Mouse (Mus musculus) C2C12 (cell line): ENCODE data around the gene Wfdc18. TPM values are rescaled to one million over a fixed set of nuclear protein-coding genes. Genes with fewer than 3 reads are reported as not detected.
A peak's percentile ranks its signal among the peaks of the same experiment; 100 is the strongest.

Experiments
- H3K27me3 ChIP-seq: one replicate; pipeline ENCODE4 v1.6.1; 2011; ENCODE audit not compliant: control insufficient read depth, insufficient read depth, insufficient read length
- H3K36me3 ChIP-seq: one replicate; pipeline ENCODE4 v1.6.1; 2011; ENCODE audit not compliant: control insufficient read depth, insufficient read depth
- H3K4me3 ChIP-seq: one replicate; pipeline ENCODE4 v1.5.1; 2011; ENCODE audit warnings: mild to moderate bottlenecking, control low read depth; ENCODE audit not compliant: poor library complexity, insufficient read depth, severe bottlenecking
- H3K79me2 ChIP-seq: one replicate; pipeline ENCODE4 v1.6.1; 2011; ENCODE audit not compliant: control insufficient read depth, insufficient read depth
- H3K79me3 ChIP-seq: one replicate; pipeline ENCODE4 v1.6.1; 2011; ENCODE audit warnings: low read depth, control low read depth
- H3ac ChIP-seq: one replicate; pipeline ENCODE3; 2011; ENCODE audit warnings: low read depth; ENCODE audit not compliant: control insufficient read depth, insufficient read length
- CEBPB ChIP-seq: IDR thresholded peaks from one replicate; pipeline ENCODE4 v1.6.1; 2011; ENCODE audit warnings: low read depth, mild to moderate bottlenecking, control low read depth, moderate library complexity
- CTCF ChIP-seq: IDR thresholded peaks from one replicate; pipeline ENCODE4 v1.5.1; 2011; ENCODE audit not compliant: control insufficient read depth, insufficient read depth, insufficient read length
- FOSL1 ChIP-seq: IDR thresholded peaks from one replicate; pipeline ENCODE4 v1.8.0; 2011; ENCODE audit warnings: mild to moderate bottlenecking, low read length; ENCODE audit not compliant: poor library complexity, insufficient read depth, severe bottlenecking
- MAX ChIP-seq: IDR thresholded peaks from one replicate; pipeline ENCODE4 v1.6.1; 2011; ENCODE audit warnings: mild to moderate bottlenecking, control low read depth
- MYOD1 ChIP-seq: IDR thresholded peaks from one replicate; pipeline ENCODE4 v1.6.1; 2011; ENCODE audit warnings: low read depth; ENCODE audit not compliant: control insufficient read depth, insufficient read length
- MYOG ChIP-seq: IDR thresholded peaks from one replicate; pipeline ENCODE4 v1.6.1; 2011; ENCODE audit not compliant: control insufficient read depth, insufficient read length; ENCODE audit errors: extremely low read depth
- USF1 ChIP-seq: IDR thresholded peaks from one replicate; pipeline ENCODE4 v1.6.1; 2011; ENCODE audit warnings: low read depth, mild to moderate bottlenecking, control low read depth, moderate library complexity
- polyA plus RNA-seq: library from polyadenylated mRNA; unstranded; fragments of >200 nt; fragmentation: generic; extraction: Trizol; gene quantifications from one replicate; pipeline ENCODE4 v1.2.1, GENCODE M21; 2012; ENCODE audit warnings: missing spikeins

The Wfdc18 gene
- polyA plus RNA-seq, 1 experiment: not detected

DNA sequence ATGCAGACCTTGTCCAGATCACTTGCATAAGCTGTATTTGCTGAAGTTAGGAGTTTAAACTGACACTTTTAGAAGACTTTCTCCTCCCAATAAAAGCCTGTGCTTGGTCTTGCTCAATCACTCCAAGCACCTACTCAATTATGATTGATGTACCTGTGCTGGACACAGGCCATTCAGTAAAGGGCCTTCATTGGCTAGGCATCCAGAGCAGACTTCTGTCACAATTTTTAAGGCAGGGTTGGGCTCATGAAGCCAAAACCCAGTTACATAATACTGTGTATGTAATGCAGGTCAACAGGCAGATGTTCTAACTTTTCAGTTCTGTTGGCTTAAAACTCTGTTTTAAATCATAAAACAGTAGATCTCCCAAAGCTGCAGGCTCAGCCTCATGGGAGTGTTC lies 12.0 kb downstream of the Wfdc18 start:
- no peaks in the 10 kb centered on the region for H3K79me2 ChIP-seq
- no peak overlapping the region for H3K4me3 ChIP-seq
- H3ac ChIP-seq: no peak overlapping the region
- TF ChIP-seq MYOG: no peak
- TF ChIP-seq MAX: no peak
- no peak for TF ChIP-seq CEBPB
- no peak for TF ChIP-seq MYOD1
- TF ChIP-seq FOSL1: no peak
- no peak for TF ChIP-seq CTCF
- TF ChIP-seq USF1: no peak
- H3K79me3 ChIP-seq: no peaks in the 10 kb centered on the region
- H3K27me3 ChIP-seq: no peaks in the 10 kb centered on the region
- no peaks in the 10 kb centered on the region for H3K36me3 ChIP-seq

DNA sequence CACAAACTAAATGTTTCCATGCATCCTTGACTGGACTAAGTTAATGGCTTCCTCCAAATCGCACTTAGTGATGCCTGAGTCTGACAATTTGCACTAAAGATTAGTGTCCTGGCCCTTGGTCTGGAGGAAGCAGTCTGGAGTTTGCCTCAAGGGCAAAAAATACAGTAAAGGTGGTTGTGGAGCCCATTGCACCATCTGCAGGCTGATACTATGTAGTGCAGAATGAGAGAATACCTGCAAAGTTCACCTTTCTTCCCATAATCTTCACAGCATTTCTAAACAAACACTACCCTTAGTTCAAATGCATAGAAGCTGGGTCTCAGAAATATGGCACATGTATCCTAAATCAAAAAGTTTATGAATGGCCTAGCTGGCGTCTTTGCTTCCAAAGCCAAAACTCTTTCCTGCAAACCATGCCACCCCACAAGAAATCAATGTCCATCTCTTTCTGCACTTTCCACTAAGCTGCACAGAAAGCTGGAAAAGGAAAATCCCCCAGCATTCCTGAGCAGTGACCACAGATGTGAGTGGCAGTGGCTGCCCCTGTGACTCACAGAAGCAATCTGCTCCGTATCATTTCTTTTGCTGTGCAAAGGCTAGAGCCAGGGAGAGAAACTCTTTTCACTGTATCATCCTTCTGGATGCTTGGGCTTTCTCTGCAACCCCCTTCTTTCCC lies 20.1 kb downstream of the Wfdc18 start:
- Histone ChIP-seq H3ac (no peak overlapping the region), H3K4me3 (no peak overlapping the region), H3K79me3 (no peaks in the 10 kb centered on the region), H3K79me2 (no peaks in the 10 kb centered on the region), H3K27me3 (no peaks in the 10 kb centered on the region), H3K36me3 (no peaks in the 10 kb centered on the region)
- TF ChIP-seq FOSL1 (peak; percentile 48), MYOD1 (no peak), USF1 (no peak)

DNA sequence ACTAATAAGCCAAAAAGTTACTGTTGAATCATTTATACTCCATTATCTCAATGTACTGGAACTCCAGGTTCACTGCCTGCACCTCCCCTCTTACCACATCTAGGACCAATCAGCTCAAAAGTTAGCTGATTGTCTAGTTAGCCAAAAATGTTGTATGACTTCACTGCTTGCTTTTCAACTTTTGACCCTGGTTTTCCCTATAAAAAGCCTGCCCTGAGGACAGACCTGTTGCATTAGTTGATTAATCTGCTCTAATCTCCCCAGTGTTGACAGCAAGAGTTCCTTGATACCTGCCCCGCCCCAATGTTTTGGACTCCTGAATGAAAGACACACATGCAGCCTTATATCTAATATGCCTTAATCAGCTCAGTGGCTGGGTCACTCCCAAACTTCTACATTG lies 22.3 kb downstream of the Wfdc18 start:
- Histone ChIP-seq H3K4me3 (no peak overlapping the region), H3K79me3 (no peaks in the 10 kb centered on the region), H3K27me3 (no peaks in the 10 kb centered on the region), H3K79me2 (no peaks in the 10 kb centered on the region), H3ac (no peak overlapping the region), H3K36me3 (no peaks in the 10 kb centered on the region)
- TF ChIP-seq CTCF (no peak), MYOG (no peak)

DNA sequence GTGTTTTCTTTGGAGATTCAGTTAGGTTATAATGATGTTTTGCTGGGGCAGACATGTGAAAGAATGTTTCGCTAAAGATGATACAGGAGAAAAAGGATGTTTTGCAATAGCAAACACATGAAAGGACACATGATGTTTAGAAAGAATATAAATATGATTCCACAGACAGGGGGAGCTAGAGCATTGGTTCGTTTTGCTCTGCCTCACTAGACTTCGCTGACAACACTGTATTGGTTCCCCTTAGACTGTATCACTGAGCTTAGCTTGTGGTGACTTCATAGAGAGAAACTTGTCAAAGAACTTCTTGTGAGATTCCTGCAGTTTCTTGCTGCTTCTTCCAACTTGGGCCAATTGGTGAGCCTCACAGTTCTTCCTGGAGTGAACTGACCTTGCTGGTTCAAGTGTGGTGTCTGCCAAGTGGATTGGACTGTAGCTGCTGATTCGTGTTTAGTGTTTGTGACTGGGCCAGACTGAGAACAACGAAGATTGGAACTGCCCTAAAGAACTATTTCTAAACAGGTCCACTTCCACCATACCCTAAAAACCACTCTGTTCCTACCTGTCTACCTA lies 24.3 kb downstream of the Wfdc18 start:
- TF ChIP-seq CEBPB: no peak
- TF ChIP-seq MAX: no peak
- TF ChIP-seq USF1: no peak
- no peak for TF ChIP-seq CTCF
- no peak for TF ChIP-seq MYOG
- no peak for TF ChIP-seq FOSL1
- no peak for TF ChIP-seq MYOD1
- H3K79me2 ChIP-seq: no peaks in the 10 kb centered on the region
- H3K36me3 ChIP-seq: no peaks in the 10 kb centered on the region
- H3K79me3 ChIP-seq: no peaks in the 10 kb centered on the region
- no peak overlapping the region for H3K4me3 ChIP-seq
- no peak overlapping the region for H3ac ChIP-seq
- H3K27me3 ChIP-seq: no peaks in the 10 kb centered on the region

DNA sequence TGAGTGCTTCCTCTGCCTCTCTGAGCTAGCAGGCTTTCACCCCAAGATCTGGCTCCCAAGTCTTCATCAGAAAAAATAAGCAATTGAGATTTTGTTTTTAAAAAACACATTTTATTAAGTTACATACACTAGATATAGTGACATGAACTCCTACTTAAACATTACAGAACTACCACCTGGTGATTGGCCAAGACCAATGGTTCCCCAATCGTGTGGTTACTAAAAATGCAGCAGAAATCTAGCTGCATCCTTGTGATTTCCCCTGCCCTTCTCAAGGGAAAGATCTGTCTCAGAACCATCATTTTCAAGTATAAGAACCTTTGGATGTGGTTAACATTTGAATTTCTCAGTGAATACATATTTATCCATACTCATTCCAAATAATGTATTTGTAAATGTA lies 25.4 kb downstream of the Wfdc18 start:
- no peaks in the 10 kb centered on the region for H3K27me3 ChIP-seq
- H3K79me2 ChIP-seq: no peaks in the 10 kb centered on the region
- H3ac ChIP-seq: no peak overlapping the region
- no peak for TF ChIP-seq MYOG
- TF ChIP-seq CTCF: no peak
- no peak for TF ChIP-seq USF1
- TF ChIP-seq FOSL1: no peak
- no peak for TF ChIP-seq CEBPB
- no peak for TF ChIP-seq MAX
- no peak overlapping the region for H3K4me3 ChIP-seq
- no peaks in the 10 kb centered on the region for H3K36me3 ChIP-seq
- H3K79me3 ChIP-seq: no peaks in the 10 kb centered on the region

DNA sequence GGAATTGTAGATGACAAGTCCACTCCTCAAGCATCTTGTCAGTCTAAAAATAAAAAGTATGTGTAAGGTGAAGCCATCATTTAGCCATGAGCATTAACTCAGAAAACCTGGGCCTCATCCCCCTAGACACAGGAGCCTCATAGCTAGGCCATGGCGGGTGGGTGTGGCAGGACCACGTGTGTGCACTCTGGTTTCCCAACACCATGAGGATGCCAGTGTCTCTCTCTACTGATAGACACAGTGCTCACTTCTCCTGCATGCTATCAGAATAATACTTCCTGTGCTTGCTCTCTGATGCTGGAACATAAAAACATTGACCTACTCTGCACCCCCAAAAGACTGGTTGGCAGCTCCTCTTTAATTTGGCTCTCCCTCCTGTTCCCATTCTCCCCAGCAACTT lies 27.1 kb downstream of the Wfdc18 start:
- no peaks in the 10 kb centered on the region for H3K79me3 ChIP-seq
- peaks cover 4% of the 10 kb centered on the region for H3K27me3 ChIP-seq
- no peak for TF ChIP-seq FOSL1
- no peak for TF ChIP-seq CEBPB
- no peak for TF ChIP-seq CTCF
- no peak overlapping the region for H3K4me3 ChIP-seq
- no peaks in the 10 kb centered on the region for H3K36me3 ChIP-seq
- H3ac ChIP-seq: no peak overlapping the region
- H3K79me2 ChIP-seq: no peaks in the 10 kb centered on the region
